Mouse (Mus musculus) kidney, adult 18-20 months (tissue): Measurements from ENCODE around the gene Knstrn.

Experiments used
- DNase-seq: peaks from one replicate; pipeline ENCODE4 v3.0.0; 2021

The Knstrn gene

GRCm38 (mm10) chr2:118902051-118903025 lies 88.5 kb downstream of the Knstrn start:
- peak; percentile 82 for DNase-seq

- DNase-seq, result no peak
Observed at GRCm38 (mm10) chr2:118903333-118903741, 89.5 kb downstream of the Knstrn start.
